Mouse (Mus musculus) ES-Bruce4 (cell line): ENCODE data around the gene Foxp2.

Source experiments
- CTCF ChIP-seq: IDR thresholded peaks from one replicate; pipeline ENCODE4 v1.8.1; 2011; ENCODE audit warnings: low read depth, low read length
- EP300 ChIP-seq: IDR thresholded peaks from 2 replicates; pipeline ENCODE4 v1.6.1; 2011; ENCODE audit warnings: low read depth, low read length; ENCODE audit not compliant: insufficient read depth
- POLR2A ChIP-seq: IDR thresholded peaks from one replicate; pipeline ENCODE4 v1.8.1; 2011; ENCODE audit warnings: low read length; ENCODE audit not compliant: insufficient read depth

DNA sequence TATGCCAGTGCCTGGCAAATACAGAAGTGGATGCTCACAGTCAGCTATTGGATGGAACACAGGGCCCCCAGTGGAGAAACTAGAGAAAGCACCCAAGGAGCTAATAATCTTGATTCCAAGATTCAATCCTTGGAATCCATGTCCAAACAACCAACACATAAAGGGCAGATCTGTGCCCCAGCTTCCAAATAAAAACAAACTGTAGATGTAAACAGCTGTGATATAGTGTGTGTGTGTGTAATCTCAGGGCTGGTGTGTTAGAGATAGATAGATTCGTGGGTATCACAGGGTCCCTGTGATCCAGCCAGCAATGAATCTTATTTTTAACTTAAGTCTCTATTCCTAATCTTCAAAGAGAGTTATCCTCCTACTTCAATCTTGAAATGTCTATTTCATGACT is 107.0 kb downstream of the Foxp2 start:
- TF ChIP-seq CTCF (no peak), EP300 (no peak), POLR2A (no peak)
